Mouse (Mus musculus) midbrain, embryonic 13.5 days (tissue): Measurements from ENCODE around the gene Bcar1. TPM values are rescaled to one million over a fixed set of nuclear protein-coding genes. Genes with fewer than 3 reads are reported as not detected.

Experiments
- ATAC-seq: fragments of 200-750 bp; cut with Nextera tagmentation; 2 replicates; pipeline ENCODE4 v1.8.0; 2017; ENCODE audit warnings: mild to moderate bottlenecking, moderate TSS enrichment, moderate library complexity
- H3K27ac ChIP-seq: fragments of 300-500 bp; sonication (generic); 2 replicates; pipeline ENCODE4 v1.5.1; 2015; ENCODE audit warnings: inconsistent platforms, mild to moderate bottlenecking, moderate library complexity
- H3K27me3 ChIP-seq: fragments of 300-500 bp; sonication (generic); 2 replicates; pipeline ENCODE4 v1.6.1; 2015; ENCODE audit warnings: mild to moderate bottlenecking, inconsistent platforms
- H3K36me3 ChIP-seq: fragments of 300-500 bp; sonication (generic); 2 replicates; pipeline ENCODE4 v1.6.1; 2015; ENCODE audit warnings: mild to moderate bottlenecking, inconsistent platforms
- H3K4me1 ChIP-seq: fragments of 300-500 bp; sonication (generic); replicated peaks from 2 replicates; pipeline ENCODE4 v1.6.1; 2015; ENCODE audit warnings: inconsistent platforms
- H3K4me2 ChIP-seq: fragments of 300-500 bp; sonication (generic); replicated peaks from 2 replicates; pipeline ENCODE4 v1.6.1; 2015; ENCODE audit warnings: moderate library complexity, mild to moderate bottlenecking, inconsistent platforms
- H3K4me3 ChIP-seq: fragments of 300-500 bp; sonication (generic); replicated peaks from 2 replicates; pipeline ENCODE4 v1.5.1; 2015; ENCODE audit warnings: mild to moderate bottlenecking, inconsistent platforms
- H3K9ac ChIP-seq: fragments of 300-500 bp; sonication (generic); replicated peaks from 2 replicates; pipeline ENCODE4 v1.6.1; 2015; ENCODE audit warnings: mild to moderate bottlenecking, inconsistent platforms
- H3K9me3 ChIP-seq: fragments of 300-500 bp; sonication (generic); 2 replicates; pipeline ENCODE4 v1.6.1; 2016; ENCODE audit warnings: mild to moderate bottlenecking, inconsistent platforms
- WGBS: fragments of 180-500 bp; shearing (Covaris S2); methylation state at CpG from one replicate; pipeline ENCODE4 v1.1.7; 2015; 5-methylcytosine and 5-hydroxymethylcytosine counted together
- polyA plus RNA-seq: library from polyadenylated mRNA; unstranded; fragments of >200 nt; fragmentation: Nextera tagmentation; extraction: Ambion mirVana; gene quantifications from 2 replicates; pipeline ENCODE4 v1.2.1, GENCODE M21; 2015

The Bcar1 gene
- polyA plus RNA-seq, 1 experiment from 2014 or later = 55.0 TPM

GRCm38 (mm10) chr8:111734244-111734960 lies 9.2 kb downstream of the Bcar1 start:
- Histone ChIP-seq H3K27me3 (no peaks in the 10 kb centered on the region), H3K4me3 (no peak overlapping the region), H3K4me1 (peaks cover 95% of the 10 kb centered on the region), H3K36me3 (no peaks in the 10 kb centered on the region), H3K9me3 (no peaks in the 10 kb centered on the region), H3K4me2 (0 out of 2 replicates have a peak overlapping the region, but pooled peaks have one; percentile 0), H3K9ac (peak overlapping the region; percentile 7; the same call in 1 of the 2 replicates), H3K27ac (peak overlapping the region; percentile 88)
- 51% methylated on average over 6 of the region's 6 CpGs for WGBS
- ATAC-seq = no peak

GRCm38 (mm10) chr8:111733581-111734243 lies 9.9 kb downstream of the Bcar1 start:
- 5% methylated on average over 5 of the region's 5 CpGs for WGBS
- 0 out of 2 replicates have a peak overlapping the region, but pooled peaks have one; percentile 4 for H3K4me2 ChIP-seq
- 0 out of 2 replicates have a peak overlapping the region, but pooled peaks have one; percentile 89 for H3K9ac ChIP-seq
- no peaks in the 10 kb centered on the region for H3K9me3 ChIP-seq
- H3K4me3 ChIP-seq = no peak overlapping the region
- H3K27ac ChIP-seq = peak overlapping the region; percentile 88
- H3K27me3 ChIP-seq = no peaks in the 10 kb centered on the region
- H3K36me3 ChIP-seq = no peaks in the 10 kb centered on the region
- peaks cover 95% of the 10 kb centered on the region for H3K4me1 ChIP-seq
- no peak for ATAC-seq

- Histone ChIP-seq H3K4me3 (peak overlapping the region; percentile 75), H3K4me2 (peak overlapping the region; percentile 84), H3K9me3 (no peaks in the 10 kb centered on the region), H3K27me3 (no peaks in the 10 kb centered on the region), H3K4me1 (peaks cover 95% of the 10 kb centered on the region), H3K9ac (peak overlapping the region; percentile 89), H3K27ac (peak overlapping the region; percentile 88), H3K36me3 (no peaks in the 10 kb centered on the region)
- WGBS = 29% methylated on average over 10 of the region's 10 CpGs
- ATAC-seq = peak; percentile 9; the same call in 1 of the 2 replicates
Measured at GRCm38 (mm10) chr8:111732406-111733085, 11.1 kb downstream of the Bcar1 start.

- Histone ChIP-seq H3K9me3 (no peaks in the 10 kb centered on the region), H3K27ac (peak overlapping the region; percentile 88), H3K36me3 (no peaks in the 10 kb centered on the region), H3K4me3 (peak overlapping the region; percentile 75), H3K4me2 (peak overlapping the region; percentile 84), H3K27me3 (no peaks in the 10 kb centered on the region), H3K4me1 (peaks cover 95% of the 10 kb centered on the region), H3K9ac (peak overlapping the region; percentile 89)
- under 1% methylated on average over 39 of the region's 41 CpGs for WGBS
- peak; percentile 94 for ATAC-seq
Measured at GRCm38 (mm10) chr8:111732004-111732403, 11.6 kb downstream of the Bcar1 start.

GRCm38 (mm10) chr8:111731231-111731977 lies 12.2 kb downstream of the Bcar1 start:
- no peaks in the 10 kb centered on the region for H3K27me3 ChIP-seq
- H3K27ac ChIP-seq = peak overlapping the region; percentile 88
- peak overlapping the region; percentile 84 for H3K4me2 ChIP-seq
- H3K36me3 ChIP-seq = no peaks in the 10 kb centered on the region
- under 1% methylated on average over 39 of the region's 39 CpGs for WGBS
- peak overlapping the region; percentile 89 for H3K9ac ChIP-seq
- peak; percentile 67 for ATAC-seq
- H3K4me1 ChIP-seq = peaks cover 95% of the 10 kb centered on the region
- H3K4me3 ChIP-seq = peak overlapping the region; percentile 75
- no peaks in the 10 kb centered on the region for H3K9me3 ChIP-seq

GRCm38 (mm10) chr8:111729233-111730170 lies 14.1 kb downstream of the Bcar1 start:
- ATAC-seq = no peak
- H3K4me1 ChIP-seq = peaks cover 81% of the 10 kb centered on the region

GRCm38 (mm10) chr8:111728481-111728880 lies 15.1 kb downstream of the Bcar1 start:
- Histone ChIP-seq H3K9ac (peak overlapping the region; percentile 36; the same call in 1 of the 2 replicates), H3K4me2 (no peak overlapping the region)

More at GRCm38 (mm10) chr8:111729233-111730170, 14.1 kb downstream of the Bcar1 start:
- Histone ChIP-seq H3K36me3 (no peaks in the 10 kb centered on the region), H3K27me3 (no peaks in the 10 kb centered on the region), H3K9me3 (no peaks in the 10 kb centered on the region), H3K9ac (0 out of 2 replicates have a peak overlapping the region, but pooled peaks have one; percentile 36), H3K4me2 (no peak overlapping the region), H3K4me3 (no peak overlapping the region), H3K27ac (no peak overlapping the region)
- WGBS = 77% methylated on average over 7 of the region's 7 CpGs

GRCm38 (mm10) chr8:111727553-111727952 lies 16.1 kb downstream of the Bcar1 start:
- no peak for ATAC-seq
- Histone ChIP-seq H3K36me3 (no peaks in the 10 kb centered on the region), H3K4me1 (peaks cover 64% of the 10 kb centered on the region), H3K4me2 (no peak overlapping the region), H3K27ac (no peak overlapping the region), H3K4me3 (no peak overlapping the region), H3K9ac (no peak overlapping the region; the same call in 1 of the 2 replicates), H3K27me3 (no peaks in the 10 kb centered on the region), H3K9me3 (no peaks in the 10 kb centered on the region)
- 81% methylated on average over 4 of the region's 4 CpGs for WGBS

More at GRCm38 (mm10) chr8:111728481-111728880, 15.1 kb downstream of the Bcar1 start:
- ATAC-seq = no peak
- H3K9me3 ChIP-seq = no peaks in the 10 kb centered on the region
- H3K36me3 ChIP-seq = no peaks in the 10 kb centered on the region
- no peak overlapping the region for H3K4me3 ChIP-seq
- H3K27me3 ChIP-seq = no peaks in the 10 kb centered on the region
- peaks cover 73% of the 10 kb centered on the region for H3K4me1 ChIP-seq
- 80% methylated on average over 5 of the region's 5 CpGs for WGBS
- no peak overlapping the region for H3K27ac ChIP-seq

GRCm38 (mm10) chr8:111726102-111726900 lies 17.3 kb downstream of the Bcar1 start:
- H3K9ac ChIP-seq = no peak overlapping the region
- 86% methylated on average over 7 of the region's 7 CpGs for WGBS
- peaks cover 55% of the 10 kb centered on the region for H3K4me1 ChIP-seq
- no peak overlapping the region for H3K4me3 ChIP-seq
- no peak overlapping the region for H3K4me2 ChIP-seq
- H3K9me3 ChIP-seq = no peaks in the 10 kb centered on the region
- no peak for ATAC-seq
- peak overlapping the region; percentile 48; the same call in 1 of the 2 replicates for H3K27ac ChIP-seq
- peaks cover 2% of the 10 kb centered on the region; the same call in 1 of the 2 replicates for H3K36me3 ChIP-seq
- H3K27me3 ChIP-seq = no peaks in the 10 kb centered on the region

GRCm38 (mm10) chr8:111725341-111725740 lies 18.3 kb downstream of the Bcar1 start:
- Histone ChIP-seq H3K9me3 (no peaks in the 10 kb centered on the region), H3K27ac (no peak overlapping the region), H3K9ac (no peak overlapping the region), H3K27me3 (no peaks in the 10 kb centered on the region), H3K4me2 (no peak overlapping the region), H3K4me1 (peaks cover 47% of the 10 kb centered on the region), H3K4me3 (no peak overlapping the region), H3K36me3 (peaks cover 11% of the 10 kb centered on the region)
- ATAC-seq = no peak
- WGBS = 97% methylated on average over 6 of the region's 6 CpGs
